Mouse (Mus musculus): ENCODE measurements around the gene Dact3. TPM values are rescaled to one million over a fixed set of nuclear protein-coding genes. Genes with fewer than 3 reads are reported as not detected.

Gene Dact3
- total RNA-seq, 4 experiments from 2014 or later = 8.0 to 9.5 (median 8.6) TPM

Other genes starting within 250 kb of the Dact3 start
- gene Ceacam15, start 199.6 kb upstream of the Dact3 start, total RNA-seq (2022) = not detected
- not detected for gene Ceacam9, start 153.4 kb upstream of the Dact3 start, total RNA-seq (2022)
- 10 to 100 TPM; 65.2 to 74.9 (median 70.8) TPM for gene Ap2s1, start 136.9 kb upstream of the Dact3 start, total RNA-seq (2022)
- 10 to 100 TPM; 14.5 to 21.7 (median 17.7) TPM for gene Slc1a5, start 94.0 kb upstream of the Dact3 start, total RNA-seq (2022)
- 10 to 100 TPM; 47.9 to 61.2 (median 49.1) TPM for gene Strn4, start 59.4 kb upstream of the Dact3 start, total RNA-seq (2022)
- 10 to 100 TPM; 47.3 to 56.4 (median 53.0) TPM for gene Fkrp, start 58.6 kb upstream of the Dact3 start, total RNA-seq (2022)
- 10 to 100 TPM; 13.1 to 16.7 (median 14.8) TPM for gene Prkd2, start 32.4 kb upstream of the Dact3 start, total RNA-seq (2022)
- gene Gng8, start 16.5 kb downstream of the Dact3 start, total RNA-seq (2022) = 1 to 10 TPM; 1.0 to 1.5 (median 1.1) TPM
- 1 to 10 TPM; 1.9 to 3.5 (median 3.1) TPM for gene Ptgir, start 31.2 kb downstream of the Dact3 start, total RNA-seq (2022)
- 100 to 1,000 TPM; 153 to 208 (median 191) TPM for gene Calm3, start 48.8 kb downstream of the Dact3 start, total RNA-seq (2022)
- gene Pnmal2, start 69.4 kb downstream of the Dact3 start, total RNA-seq (2022) = 1 to 10 TPM; 3.5 to 4.9 (median 4.3) TPM
- not detected for gene Pnmal1, start 84.4 kb downstream of the Dact3 start, total RNA-seq (2022)
- not detected for gene Gm42372, start 107.8 kb downstream of the Dact3 start, total RNA-seq (2022)
- 1 to 10 TPM; 3.2 to 5.1 (median 4.5) TPM for gene Ccdc8, start 117.4 kb downstream of the Dact3 start, total RNA-seq (2022)
- 100 to 1,000 TPM in 2 of 4 experiments, 10 to 100 TPM in 2; 95.4 to 106 (median 99.0) TPM for gene Ppp5c, start 152.6 kb downstream of the Dact3 start, total RNA-seq (2022)
- gene Hif3a, start 187.1 kb downstream of the Dact3 start, total RNA-seq (2022) = 1 to 10 TPM in 2 of 4 experiments, under 1 TPM in 2; 0.80 to 3.1 (median 1.6) TPM
- gene Psg16, start 198.7 kb downstream of the Dact3 start, total RNA-seq (2022) = under 1 TPM in 3 of 4 experiments, not detected in 1; 0.09 to 0.22 (median 0.14) TPM

Measured in heart, adult 8-10 months (tissue).